Mouse (Mus musculus) heart, adult 2 months (tissue): ENCODE results near the gene Hoxa10.

Experiments used
- CTCF ChIP-seq: fragments of 200-600 bp; IDR thresholded peaks from 2 replicates; pipeline ENCODE4 v1.8.1; 2022; ENCODE audit warnings: antibody characterized with exemption, mild to moderate bottlenecking, moderate library complexity
- POLR2A ChIP-seq: fragments of 200-500 bp; IDR thresholded peaks from 2 replicates; pipeline ENCODE4 v1.6.1; 2011; ENCODE audit warnings: mild to moderate bottlenecking, low read depth, low read length, control low read depth; ENCODE audit not compliant: insufficient read depth

DNA sequence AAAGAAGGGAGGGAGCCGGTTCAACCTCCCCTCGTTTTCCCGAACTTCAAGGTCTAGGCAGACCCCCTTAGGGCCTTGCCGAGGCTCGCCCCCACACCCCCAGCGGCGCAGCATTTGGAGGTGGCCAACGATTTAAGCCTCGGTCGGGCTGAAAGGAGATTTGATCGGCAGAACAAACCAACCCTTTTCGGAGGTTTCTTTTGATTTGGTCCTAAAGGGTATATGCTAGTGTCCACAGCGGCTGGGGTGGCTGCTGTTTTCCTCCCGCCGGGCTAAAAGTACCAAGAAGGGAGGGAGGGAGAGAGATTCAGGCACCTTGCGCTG lies 8.7 kb upstream of the Hoxa10 start:
- TF ChIP-seq CTCF (no peak), POLR2A (no peak)
